Mouse (Mus musculus) adrenal gland, adult 2 months (tissue): ENCODE measurements around the gene Zfp663. TPM values are rescaled to one million over a fixed set of nuclear protein-coding genes. Genes with fewer than 3 reads are reported as not detected.

ENCODE experiments used
- DNase-seq: peaks from one replicate; pipeline ENCODE4 v3.0.0; 2021
- long read RNA-seq: library from polyadenylated mRNA; stranded (forward); transcript quantifications from one replicate; pipeline ENCODE4 v2.0.0, GENCODE M21; 2021
- polyA plus RNA-seq: library from polyadenylated mRNA; depleted of rRNA; stranded (reverse); fragments of >200 nt; gene quantifications from 2 replicates; pipeline ENCODE4 v1.2.3, GENCODE M21; 2012; rRNA removed
- total RNA-seq, 2 experiments: library from RNA; stranded (reverse); gene quantifications; 2 replicates each; pipeline ENCODE4 v1.2.3; 2021

Zfp663 gene
- total RNA-seq: not detected
- polyA plus RNA-seq: not detected in 2 replicates
- long read RNA-seq: 0 reads

- no peak for DNase-seq
Measured at GRCm38 (mm10) chr2:165368496-165368895, at the start of gene Zfp663. Gene Zfp663 (minus strand): TSS chr2:165368729.

DNA sequence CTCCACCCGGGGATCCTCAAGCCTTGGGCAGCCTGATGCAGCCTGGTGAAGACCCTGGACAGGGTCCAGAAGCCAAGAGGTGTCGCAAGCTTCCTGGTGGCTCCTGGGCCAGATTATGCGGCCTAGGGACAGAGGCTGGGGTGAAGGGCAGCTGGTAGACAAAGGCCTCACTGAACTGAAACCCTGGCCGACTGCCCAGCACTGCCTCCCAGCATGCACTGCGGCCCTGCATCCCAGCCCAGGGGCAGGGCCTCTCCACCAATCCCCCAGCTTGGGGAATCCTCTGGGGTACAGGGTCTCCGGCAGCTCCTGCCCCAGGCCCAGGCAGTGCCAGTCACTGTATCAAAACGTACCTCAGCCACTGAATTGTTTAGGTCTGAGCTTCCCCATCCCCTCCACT, 48.8 kb upstream of the Zfp663 start:
- DNase-seq: peak; percentile 61

GRCm38 (mm10) chr2:165415795-165416194, 47.3 kb upstream of the Zfp663 start:
- no peak for DNase-seq

- DNase-seq: no peak
Measured at GRCm38 (mm10) chr2:165415141-165415721, 46.7 kb upstream of the Zfp663 start.

DNA sequence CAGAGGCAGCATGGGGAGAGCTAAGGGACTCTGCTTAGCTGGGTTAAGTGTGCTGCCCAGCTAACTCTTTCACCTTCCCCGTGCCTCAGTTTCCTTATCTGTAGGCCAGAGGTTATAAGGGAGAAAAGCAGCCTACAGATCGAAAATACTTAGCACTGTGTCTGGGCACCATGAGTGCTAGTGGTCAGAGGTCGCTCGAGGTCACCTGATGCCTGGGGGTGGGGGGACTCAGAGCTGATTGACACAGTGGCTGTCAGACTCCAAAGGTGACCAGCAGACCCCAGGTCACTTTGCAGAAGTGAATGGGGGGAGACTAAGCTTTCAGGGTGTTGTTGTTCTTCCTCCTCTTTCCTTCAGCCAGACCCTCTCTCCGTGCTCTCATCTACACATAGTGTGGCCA, 45.8 kb upstream of the Zfp663 start:
- DNase-seq: no peak

DNA sequence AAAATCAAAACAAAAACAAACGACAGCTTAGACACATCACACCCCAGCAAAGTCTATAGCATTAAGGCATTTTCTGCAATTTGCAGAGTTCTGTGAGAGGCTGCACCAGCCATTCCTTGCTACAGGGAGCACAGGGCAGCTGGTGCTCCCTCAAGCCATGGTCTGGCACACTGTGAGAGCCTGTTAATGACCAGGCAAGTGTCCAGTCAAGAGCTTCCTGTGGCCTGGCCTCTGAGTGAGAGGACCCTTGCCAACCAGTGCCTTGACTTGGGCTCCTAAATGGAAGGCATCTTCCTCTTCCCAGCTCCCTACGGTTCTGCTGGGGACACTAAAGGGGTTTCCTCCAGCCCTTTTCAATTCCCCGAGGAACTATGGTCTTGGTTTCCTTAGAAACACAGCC, 45.4 kb upstream of the Zfp663 start:
- no peak for DNase-seq

GRCm38 (mm10) chr2:165407700-165408301, 39.3 kb upstream of the Zfp663 start:
- DNase-seq: peak; percentile 87

GRCm38 (mm10) chr2:165405351-165405750, 36.8 kb upstream of the Zfp663 start:
- peak; percentile 87 for DNase-seq

DNA sequence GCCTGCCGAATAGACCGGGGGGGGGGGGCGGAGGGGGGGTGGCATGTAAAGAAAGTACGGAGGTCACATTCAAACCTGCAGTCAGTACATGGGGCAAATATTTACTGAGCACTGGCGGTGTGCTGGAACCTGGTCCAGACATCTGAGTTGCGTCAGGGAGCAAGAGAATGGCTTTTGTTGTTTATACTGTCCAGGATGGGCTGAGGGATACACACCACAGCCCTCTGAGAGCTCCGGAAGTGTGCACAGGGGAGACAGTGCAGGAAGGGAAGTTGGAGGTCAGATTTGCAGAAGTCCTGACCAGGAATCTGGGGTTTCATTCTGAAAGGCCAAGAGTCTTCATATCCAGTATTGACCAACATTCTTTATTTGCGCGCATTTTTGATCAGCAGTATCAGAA, 36.4 kb upstream of the Zfp663 start:
- DNase-seq: no peak

DNA sequence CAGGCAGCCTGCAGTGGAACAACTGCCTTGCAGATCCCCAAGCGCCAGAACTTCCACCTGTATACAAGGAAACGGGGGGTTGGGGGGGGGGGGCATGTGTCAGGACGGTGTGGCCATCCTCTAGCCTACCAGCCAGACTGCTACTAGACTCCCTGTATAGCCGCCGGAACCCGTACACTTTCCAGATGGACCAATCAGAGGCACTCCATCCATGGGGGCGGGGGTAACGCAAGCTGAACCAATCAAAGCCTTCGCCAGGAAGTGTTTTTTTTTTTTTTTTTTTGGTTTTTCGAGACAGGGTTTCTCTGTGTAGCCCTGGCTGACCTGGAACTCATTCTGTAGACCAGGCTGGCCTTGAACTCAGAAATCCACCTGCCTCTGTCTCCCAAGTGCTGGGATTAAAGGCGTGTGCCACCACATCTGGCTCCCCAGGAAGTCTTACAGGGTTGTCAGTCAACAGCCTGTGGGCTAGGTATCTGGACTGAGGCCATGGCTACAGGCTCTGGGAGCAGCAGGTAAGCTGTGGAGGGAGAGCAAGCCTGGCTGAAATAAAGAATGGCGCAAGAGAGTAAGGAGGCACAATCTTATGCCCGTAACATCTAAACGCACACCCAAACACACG, 29.7 kb upstream of the Zfp663 start:
- no peak for DNase-seq

DNA sequence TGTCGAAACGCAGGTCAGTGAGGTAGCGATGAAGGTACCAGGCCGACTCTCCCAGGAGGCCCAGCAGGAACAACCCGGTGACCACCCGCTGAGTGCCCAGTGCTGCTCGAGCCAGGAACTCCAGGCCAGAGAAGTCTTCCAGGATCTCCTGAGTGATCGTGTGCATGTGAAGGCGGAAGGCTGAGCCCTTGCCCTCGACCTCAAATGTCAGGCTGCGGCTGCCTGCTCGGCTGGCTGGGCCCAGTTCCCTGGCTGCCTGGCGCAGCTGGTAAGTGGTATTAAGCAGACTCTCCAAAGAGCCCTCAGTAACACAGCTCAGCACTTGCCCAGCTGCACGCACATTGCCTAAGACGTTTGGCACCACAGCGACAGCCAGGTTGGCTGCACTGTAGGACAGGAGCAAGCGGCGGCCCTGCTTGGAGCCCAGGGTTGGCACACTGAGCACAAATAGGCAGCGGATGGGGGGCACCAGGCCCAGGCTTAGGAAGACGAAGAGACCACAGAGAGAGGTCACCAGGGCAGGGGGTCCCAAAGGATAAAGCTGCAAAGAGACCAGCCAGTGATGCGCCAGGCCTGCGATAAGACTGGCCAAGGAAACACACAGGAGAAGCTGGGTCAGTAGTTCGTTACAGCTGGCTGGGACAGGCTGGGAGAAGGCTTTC, 29.1 kb upstream of the Zfp663 start:
- peak; percentile 33 for DNase-seq

- DNase-seq: no peak
Measured at GRCm38 (mm10) chr2:165396831-165397501, 28.4 kb upstream of the Zfp663 start.

- no peak for DNase-seq
Measured at GRCm38 (mm10) chr2:165392156-165392555, 23.6 kb upstream of the Zfp663 start.

DNA sequence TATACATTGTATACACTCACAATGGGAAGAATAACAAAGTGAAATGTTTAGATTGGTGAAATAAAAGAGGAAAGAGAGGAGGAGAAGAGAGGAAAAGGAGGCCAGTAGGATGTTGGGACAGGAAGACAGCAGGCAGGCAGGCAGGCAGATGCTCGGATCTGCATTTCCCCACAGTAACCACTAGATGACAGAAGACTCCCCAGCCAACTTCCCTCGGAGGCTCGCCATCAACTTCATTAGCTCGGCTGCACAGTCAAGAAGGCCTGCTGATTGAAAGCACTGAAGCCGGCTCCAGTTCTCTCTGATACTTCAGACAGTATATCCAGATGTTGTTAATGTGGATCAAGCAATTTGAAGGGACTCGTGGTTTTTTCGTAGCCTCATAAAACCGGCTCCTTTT, 23.0 kb upstream of the Zfp663 start:
- DNase-seq: peak; percentile 59

DNA sequence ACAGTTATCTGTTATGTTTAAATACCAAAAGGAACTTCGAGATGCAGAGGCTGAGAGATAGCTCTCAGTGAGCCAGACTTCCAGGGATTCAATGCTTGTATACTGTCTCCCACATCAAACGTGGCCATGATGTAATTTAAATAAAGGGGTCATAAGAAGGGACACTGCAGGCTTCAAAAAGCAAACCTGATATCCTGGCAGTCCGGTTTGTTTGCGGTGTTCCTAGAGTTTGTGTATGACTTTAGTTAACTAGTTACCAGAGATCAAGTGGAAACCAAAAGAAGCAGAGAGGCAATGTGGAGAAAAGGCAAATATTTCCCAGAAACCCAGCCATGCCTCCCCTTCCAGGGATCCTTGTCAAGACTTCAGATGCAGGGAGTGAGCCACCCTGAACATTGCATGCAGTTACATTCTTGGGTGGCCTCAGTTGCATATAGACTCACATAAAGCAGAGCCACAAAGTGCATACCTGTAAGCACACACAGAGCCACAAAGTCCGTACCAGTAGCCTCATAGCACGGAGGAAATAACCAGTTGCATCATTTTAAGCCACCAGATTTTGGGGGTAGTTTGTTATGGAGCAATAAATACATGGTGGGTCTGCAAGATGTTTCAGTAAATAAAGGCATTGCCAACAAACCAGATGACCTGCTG, 20.9 kb upstream of the Zfp663 start:
- DNase-seq: no peak

- DNase-seq: peak; percentile 94
Measured at GRCm38 (mm10) chr2:165387844-165388495, 19.4 kb upstream of the Zfp663 start, which contains the start of gene Zfp334. Gene Zfp334 (minus strand): TSS chr2:165388259.

- DNase-seq: no peak
Measured at GRCm38 (mm10) chr2:165387370-165387769, 18.8 kb upstream of the Zfp663 start.

GRCm38 (mm10) chr2:165380050-165380449, 11.5 kb upstream of the Zfp663 start:
- DNase-seq: no peak

DNA sequence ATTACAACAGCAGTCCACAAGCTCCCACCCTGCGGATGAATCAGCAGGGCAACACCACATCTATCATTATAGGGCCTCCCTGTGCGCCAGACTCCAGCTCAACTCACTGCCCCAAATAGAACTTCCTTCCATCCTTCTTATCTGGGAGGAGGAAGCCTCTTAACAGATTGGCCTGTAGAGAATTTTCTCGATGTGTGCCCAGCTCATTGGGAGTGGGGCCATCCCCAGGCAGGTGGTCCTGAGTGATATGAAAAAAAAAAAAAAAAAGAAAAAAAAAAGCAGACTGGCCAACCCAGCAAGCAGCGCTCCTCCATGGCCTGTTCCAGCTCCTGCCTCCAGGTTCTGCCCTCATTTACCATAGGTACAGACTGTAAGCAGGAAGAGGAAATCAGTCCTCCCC, 7.5 kb upstream of the Zfp663 start:
- no peak for DNase-seq

DNA sequence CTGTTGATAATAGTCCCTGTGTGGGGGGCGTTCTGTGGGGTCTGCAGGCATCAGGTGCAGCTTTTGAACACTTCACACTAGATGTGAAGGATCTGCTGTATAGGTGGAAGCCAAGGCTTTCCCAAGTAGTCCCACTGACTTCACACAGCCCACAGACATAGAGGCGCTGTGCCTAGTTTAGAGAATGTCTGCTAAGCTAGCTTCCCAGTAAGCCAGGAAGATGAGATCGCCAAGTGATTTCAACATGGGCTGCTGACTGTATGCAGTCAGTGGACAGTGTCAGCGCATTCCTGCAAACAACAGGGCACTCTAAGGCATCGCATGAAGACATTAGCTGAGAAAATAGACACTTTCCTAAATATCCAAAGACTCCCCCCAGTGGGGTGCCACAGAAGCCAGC, 6.9 kb upstream of the Zfp663 start:
- no peak for DNase-seq

DNA sequence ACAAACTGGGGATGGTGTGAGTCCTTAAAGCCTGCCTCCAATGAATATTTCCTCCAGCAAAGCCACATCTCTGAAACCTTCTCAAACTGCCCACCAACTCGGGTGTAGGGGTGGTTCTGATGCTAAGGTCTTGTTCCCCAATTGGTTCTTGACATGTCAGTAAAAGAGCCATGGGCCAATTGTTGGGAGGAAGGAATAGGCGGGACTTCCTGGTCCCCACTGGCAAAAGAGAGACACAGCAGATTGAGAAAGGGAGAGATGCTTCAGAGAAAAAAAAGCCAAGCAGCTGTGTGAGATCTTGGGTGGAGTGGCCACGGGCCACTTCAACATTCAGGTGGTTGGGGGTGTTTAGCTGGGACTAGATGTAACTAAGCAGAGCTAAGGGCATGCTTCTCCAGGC, 2.5 kb upstream of the Zfp663 start:
- no peak for DNase-seq
